Mouse (Mus musculus) cerebellum, adult 8-10 months (tissue): ENCODE results near the gene Eef2.
A peak's percentile ranks its signal among the peaks of the same experiment; 100 is the strongest.
"Not testable (repeated sequence)": the region's sequence is repeated elsewhere in the genome, so short reads cannot be mapped to it uniquely, and the experiment has no call there.

ENCODE experiments used
- DNase-seq: peaks from one replicate; pipeline ENCODE4 v3.0.0; 2022

The Eef2 gene

GRCm38 (mm10) chr10:81201807-81202758 is 25.7 kb downstream of the Eef2 start, which contains the start of gene Nmrk2:
Nmrk2 (minus strand) TSS chr10:81202051.
- no peak for DNase-seq

- no peak for DNase-seq
Observed at GRCm38 (mm10) chr10:81202978-81203720, 26.7 kb downstream of the Eef2 start.

GRCm38 (mm10) chr10:81204137-81204536 is 27.7 kb downstream of the Eef2 start:
- no peak for DNase-seq

- no peak for DNase-seq
Observed at GRCm38 (mm10) chr10:81210154-81210553, 33.7 kb downstream of the Eef2 start.

- no peak for DNase-seq
Observed at GRCm38 (mm10) chr10:81216260-81216659, 39.8 kb downstream of the Eef2 start.

- no peak for DNase-seq
Observed at GRCm38 (mm10) chr10:81216810-81217209, 40.4 kb downstream of the Eef2 start.

GRCm38 (mm10) chr10:81217267-81217666 is 40.8 kb downstream of the Eef2 start:
- DNase-seq: not testable (repeated sequence)

- peak; percentile 69 for DNase-seq
Observed at GRCm38 (mm10) chr10:81217964-81218363, 41.5 kb downstream of the Eef2 start.

- DNase-seq: no peak
Observed at GRCm38 (mm10) chr10:81221402-81222015, 45.1 kb downstream of the Eef2 start.

GRCm38 (mm10) chr10:81223731-81224130 is 47.3 kb downstream of the Eef2 start:
- not testable (repeated sequence) for DNase-seq

- DNase-seq: no peak
Observed at GRCm38 (mm10) chr10:81229735-81230437, 53.5 kb downstream of the Eef2 start.

- peak; percentile 79 for DNase-seq
Observed at GRCm38 (mm10) chr10:81230438-81231332, 54.3 kb downstream of the Eef2 start, which contains the start of gene Atcay. Atcay (minus strand) TSS chr10:81230833.

- no peak for DNase-seq
Observed at GRCm38 (mm10) chr10:81231436-81231835, 55.0 kb downstream of the Eef2 start.
